Mouse (Mus musculus) C2C12 (cell line): ENCODE results near the gene Atp1a1. TPM values are rescaled to one million over a fixed set of nuclear protein-coding genes. Genes with fewer than 3 reads are reported as not detected.

Experiments used
- H3K27me3 ChIP-seq: one replicate; pipeline ENCODE4 v1.6.1; 2011; ENCODE audit not compliant: control insufficient read depth, insufficient read depth, insufficient read length
- H3K36me3 ChIP-seq: one replicate; pipeline ENCODE4 v1.6.1; 2011; ENCODE audit not compliant: control insufficient read depth, insufficient read depth
- H3K4me3 ChIP-seq: one replicate; pipeline ENCODE4 v1.5.1; 2011; ENCODE audit warnings: mild to moderate bottlenecking, control low read depth; ENCODE audit not compliant: poor library complexity, insufficient read depth, severe bottlenecking
- H3K79me2 ChIP-seq: one replicate; pipeline ENCODE4 v1.6.1; 2011; ENCODE audit not compliant: control insufficient read depth, insufficient read depth
- H3K79me3 ChIP-seq: one replicate; pipeline ENCODE4 v1.6.1; 2011; ENCODE audit warnings: low read depth, control low read depth
- H3ac ChIP-seq: one replicate; pipeline ENCODE3; 2011; ENCODE audit warnings: low read depth; ENCODE audit not compliant: control insufficient read depth, insufficient read length
- CEBPB ChIP-seq: IDR thresholded peaks from one replicate; pipeline ENCODE4 v1.6.1; 2011; ENCODE audit warnings: low read depth, mild to moderate bottlenecking, control low read depth, moderate library complexity
- CTCF ChIP-seq: IDR thresholded peaks from one replicate; pipeline ENCODE4 v1.5.1; 2011; ENCODE audit not compliant: control insufficient read depth, insufficient read depth, insufficient read length
- FOSL1 ChIP-seq: IDR thresholded peaks from one replicate; pipeline ENCODE4 v1.8.0; 2011; ENCODE audit warnings: mild to moderate bottlenecking, low read length; ENCODE audit not compliant: poor library complexity, insufficient read depth, severe bottlenecking
- MAX ChIP-seq: IDR thresholded peaks from one replicate; pipeline ENCODE4 v1.6.1; 2011; ENCODE audit warnings: mild to moderate bottlenecking, control low read depth
- MYOD1 ChIP-seq: IDR thresholded peaks from one replicate; pipeline ENCODE4 v1.6.1; 2011; ENCODE audit warnings: low read depth; ENCODE audit not compliant: control insufficient read depth, insufficient read length
- MYOG ChIP-seq: IDR thresholded peaks from one replicate; pipeline ENCODE4 v1.6.1; 2011; ENCODE audit not compliant: control insufficient read depth, insufficient read length; ENCODE audit errors: extremely low read depth
- USF1 ChIP-seq: IDR thresholded peaks from one replicate; pipeline ENCODE4 v1.6.1; 2011; ENCODE audit warnings: low read depth, mild to moderate bottlenecking, control low read depth, moderate library complexity
- polyA plus RNA-seq: library from polyadenylated mRNA; unstranded; fragments of >200 nt; fragmentation: generic; extraction: Trizol; gene quantifications from one replicate; pipeline ENCODE4 v1.2.1, GENCODE M21; 2012; ENCODE audit warnings: missing spikeins

Gene Atp1a1
- polyA plus RNA-seq, 1 experiment, result 228 TPM

GRCm38 (mm10) chr3:101526603-101527002 lies 77.9 kb downstream of the Atp1a1 start:
- Histone ChIP-seq H3K27me3 (no peaks in the 10 kb centered on the region), H3K79me2 (no peaks in the 10 kb centered on the region), H3K36me3 (no peaks in the 10 kb centered on the region), H3K79me3 (no peaks in the 10 kb centered on the region), H3ac (no peak overlapping the region), H3K4me3 (no peak overlapping the region)
- TF ChIP-seq MAX (no peak), CTCF (no peak), MYOG (no peak), CEBPB (no peak), FOSL1 (no peak), MYOD1 (no peak), USF1 (no peak)

Other genes with a start within 250 kb of the Atp1a1 start
- 4.0 TPM for gene Igsf3, start 227.6 kb downstream of the Atp1a1 start, polyA plus RNA-seq
- 0.57 TPM for gene Mab21l3, start 244.3 kb upstream of the Atp1a1 start, polyA plus RNA-seq